Mouse (Mus musculus) hindbrain, embryonic 14.5 days (tissue): Measurements from ENCODE around the gene Stpg4. TPM values are rescaled to one million over a fixed set of nuclear protein-coding genes. Genes with fewer than 3 reads are reported as not detected.

ENCODE experiments used
- ATAC-seq: fragments of 200-750 bp; cut with Nextera tagmentation; 2 replicates; pipeline ENCODE4 v1.8.0; 2017; ENCODE audit warnings: moderate number of reproducible peaks, mild to moderate bottlenecking, moderate TSS enrichment, moderate library complexity; ENCODE audit not compliant: low FRiP score
- DNase-seq: peaks from one replicate; pipeline ENCODE4 v3.0.0-alpha.2; 2015; ENCODE audit warnings: low spot score
- H3K27ac ChIP-seq: fragments of 300-500 bp; sonication (generic); 2 replicates; pipeline ENCODE4 v1.5.1; 2014; ENCODE audit warnings: mild to moderate bottlenecking, moderate library complexity
- H3K27me3 ChIP-seq: fragments of 300-500 bp; sonication (generic); 2 replicates; pipeline ENCODE4 v1.6.1; 2014; ENCODE audit warnings: mild to moderate bottlenecking, low read length, mixed read lengths; ENCODE audit not compliant: control insufficient read depth, insufficient read depth
- H3K36me3 ChIP-seq: fragments of 300-500 bp; sonication (generic); replicated peaks from 2 replicates; pipeline ENCODE4 v1.6.1; 2014; ENCODE audit not compliant: control insufficient read depth, insufficient read depth
- H3K4me1 ChIP-seq: fragments of 300-500 bp; sonication (generic); replicated peaks from 2 replicates; pipeline ENCODE4 v1.6.1; 2014; ENCODE audit warnings: antibody characterized with exemption, low read length, mixed read lengths; ENCODE audit not compliant: control insufficient read depth, insufficient read depth
- H3K4me2 ChIP-seq: fragments of 300-500 bp; sonication (generic); replicated peaks from 2 replicates; pipeline ENCODE4 v1.6.1; 2014; ENCODE audit warnings: mild to moderate bottlenecking, moderate library complexity
- H3K4me3 ChIP-seq: fragments of 300-500 bp; sonication (generic); replicated peaks from 2 replicates; pipeline ENCODE4 v1.5.1; 2014; ENCODE audit warnings: mild to moderate bottlenecking, low read length
- H3K9ac ChIP-seq: fragments of 300-500 bp; sonication (generic); 2 replicates; pipeline ENCODE4 v1.6.1; 2014
- H3K9me3 ChIP-seq: fragments of 300-500 bp; sonication (generic); 2 replicates; pipeline ENCODE4 v1.6.1; 2016; ENCODE audit warnings: low read length; ENCODE audit not compliant: control insufficient read depth
- WGBS: fragments of 180-500 bp; shearing (Covaris S2); extraction: QIAGEN DNeasy Blood & Tissue Kit; methylation state at CpG from one replicate; pipeline ENCODE4 v1.1.7; 2014; 5-methylcytosine and 5-hydroxymethylcytosine counted together
- polyA plus RNA-seq: library from polyadenylated mRNA; unstranded; fragments of >200 nt; fragmentation: Nextera tagmentation; extraction: Ambion mirVana; gene quantifications from 2 replicates; pipeline ENCODE4 v1.2.1, GENCODE M21; 2014

Gene Stpg4
- polyA plus RNA-seq, 1 experiment from 2014 or later = not detected

DNA sequence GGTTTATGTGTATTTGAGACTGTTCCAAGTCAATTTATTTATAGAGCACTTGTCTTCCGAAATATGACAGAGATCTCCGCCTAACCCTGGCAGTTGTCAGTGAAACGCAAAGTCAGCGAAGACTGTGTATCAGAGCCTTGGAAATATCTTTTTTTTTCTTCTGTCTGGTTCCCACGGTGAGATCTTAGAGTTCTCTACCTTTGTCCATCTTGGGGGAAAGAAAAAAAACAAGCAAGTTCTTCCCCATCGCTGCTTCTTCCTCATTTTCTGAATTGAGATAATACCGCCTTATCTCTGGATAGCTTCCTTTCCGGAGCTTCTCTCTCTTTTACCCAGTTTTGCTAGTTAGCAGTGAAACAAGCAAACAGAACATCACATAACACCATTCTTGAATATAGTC, 21.3 kb upstream of the Stpg4 start:
- Histone ChIP-seq H3K4me2 (no peak overlapping the region), H3K27me3 (no peaks in the 10 kb centered on the region), H3K4me1 (peaks cover 18% of the 10 kb centered on the region), H3K9me3 (no peaks in the 10 kb centered on the region), H3K27ac (no peak overlapping the region), H3K9ac (no peak overlapping the region), H3K36me3 (0 out of 2 replicates have a peak, but pooled peaks cover 5% of the 10 kb centered on the region), H3K4me3 (no peak overlapping the region)
- no peak for ATAC-seq
- WGBS = 88% methylated on average over 8 of the region's 8 CpGs
- no peak for DNase-seq

DNA sequence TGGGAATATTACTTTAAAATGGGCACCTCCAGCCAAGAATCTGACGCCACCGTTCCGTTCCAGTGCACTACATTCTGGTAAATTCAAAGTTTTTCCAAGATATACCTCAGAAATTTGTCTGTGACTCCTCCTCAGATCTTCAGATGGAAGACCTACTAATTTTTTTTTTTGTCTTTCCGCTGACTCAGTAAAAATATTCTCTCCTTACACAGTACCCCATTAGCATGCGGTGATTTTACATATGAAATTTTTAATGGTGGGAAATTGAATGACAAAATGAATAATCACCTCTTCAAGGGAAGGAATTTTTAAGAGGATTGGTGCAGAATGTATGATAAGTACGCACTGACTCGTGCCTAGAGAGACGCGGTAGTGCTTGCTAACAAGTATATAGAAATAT, 20.8 kb upstream of the Stpg4 start:
- no peak for DNase-seq
- ATAC-seq = no peak
- Histone ChIP-seq H3K4me1 (peaks cover 24% of the 10 kb centered on the region), H3K27me3 (no peaks in the 10 kb centered on the region), H3K4me3 (no peak overlapping the region), H3K4me2 (no peak overlapping the region), H3K9me3 (no peaks in the 10 kb centered on the region), H3K9ac (peak overlapping the region; percentile 100; the same call in 1 of the 2 replicates), H3K36me3 (0 out of 2 replicates have a peak, but pooled peaks cover 6% of the 10 kb centered on the region), H3K27ac (peak overlapping the region; percentile 97)
- WGBS = 85% methylated on average over 9 of the region's 9 CpGs

DNA sequence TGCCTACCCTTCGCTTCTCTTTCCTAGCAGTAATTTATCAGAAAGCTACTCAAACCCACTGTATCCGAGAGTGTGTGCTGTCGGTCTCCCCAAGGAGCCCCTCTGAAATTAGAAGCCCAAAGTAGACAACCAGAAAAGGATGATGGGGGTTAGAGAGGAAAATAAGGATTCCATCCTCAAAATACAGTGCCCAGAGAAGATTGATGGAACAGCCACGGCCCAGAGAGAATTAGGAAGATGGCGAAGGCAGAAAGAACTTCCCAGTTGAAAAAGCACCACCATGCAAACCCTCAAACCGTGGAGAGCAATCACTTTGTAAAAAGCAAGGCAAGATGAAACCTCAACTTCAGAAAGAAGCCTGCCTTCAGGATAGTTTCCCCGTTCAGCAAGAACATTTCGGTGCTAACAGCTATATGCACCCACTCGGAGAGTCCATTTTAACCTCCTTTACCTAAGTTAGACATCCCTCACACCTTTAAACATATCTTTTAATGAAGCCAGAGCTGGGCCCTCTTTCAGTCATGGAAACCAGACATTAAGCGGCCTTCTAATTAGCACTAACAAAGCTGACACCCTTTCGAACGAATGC, 20.2 kb upstream of the Stpg4 start:
- H3K4me3 ChIP-seq = peak overlapping the region; percentile 97
- WGBS = 39% methylated on average over 12 of the region's 12 CpGs
- H3K36me3 ChIP-seq = 0 out of 2 replicates have a peak, but pooled peaks cover 6% of the 10 kb centered on the region
- peak overlapping the region; percentile 66 for H3K4me2 ChIP-seq
- ATAC-seq (no peak), DNase-seq (peak; percentile 52)
- peaks cover 30% of the 10 kb centered on the region for H3K4me1 ChIP-seq
- no peaks in the 10 kb centered on the region for H3K27me3 ChIP-seq
- H3K9me3 ChIP-seq = no peaks in the 10 kb centered on the region
- peak overlapping the region; percentile 97 for H3K27ac ChIP-seq
- H3K9ac ChIP-seq = peak overlapping the region; percentile 100

DNA sequence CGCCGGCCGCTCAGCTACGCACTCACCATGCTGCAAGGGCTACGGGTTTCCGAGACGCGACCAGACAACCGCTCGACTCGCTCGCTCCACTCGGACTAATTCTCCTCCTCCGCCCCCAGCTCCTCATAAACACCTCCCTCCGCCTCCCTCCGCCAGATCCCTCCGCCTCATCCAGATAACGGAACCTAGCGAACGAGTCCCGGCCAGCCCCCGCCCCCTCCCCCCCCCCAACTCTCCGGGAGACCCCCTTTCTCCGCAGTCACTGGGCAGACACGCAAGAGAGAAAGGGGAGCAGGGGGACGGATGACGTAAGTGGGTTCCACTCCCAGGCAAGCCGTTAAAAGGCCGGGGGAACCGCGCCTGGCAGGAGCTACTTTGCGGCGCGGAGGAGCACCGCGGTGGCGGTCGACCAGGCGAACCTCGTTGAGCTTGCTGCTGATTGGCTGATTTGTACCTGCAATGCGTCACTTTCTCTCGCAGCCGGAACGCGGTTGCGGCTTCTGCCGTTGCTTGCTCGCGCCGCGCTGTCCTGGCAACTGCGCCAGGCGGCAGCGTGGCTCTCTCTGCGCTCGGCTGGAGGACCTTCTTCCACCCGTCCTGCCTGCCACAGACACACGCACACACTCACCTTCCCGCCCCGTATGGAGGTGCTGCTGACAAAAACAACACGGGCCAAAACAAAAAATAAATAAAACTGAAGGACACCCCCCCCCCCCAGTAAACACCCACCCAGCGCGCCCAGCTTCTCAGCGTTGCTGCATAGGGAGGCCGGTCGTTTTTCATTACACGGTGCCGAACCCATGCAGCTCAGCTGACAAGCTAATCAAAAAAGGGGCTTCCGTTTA, 19.4 kb upstream of the Stpg4 start, which contains the start of gene Calm2:
Gene Calm2, minus strand, starts transcription at position 169 of the 845 bp plus-strand sequence.
- Histone ChIP-seq H3K4me1 (peaks cover 36% of the 10 kb centered on the region), H3K9ac (peak within 1 kb of the TSS; percentile 100), H3K9me3 (no peaks in the 10 kb centered on the region), H3K4me2 (peak within 1 kb of the TSS; percentile 81), H3K27me3 (no peaks in the 10 kb centered on the region), H3K27ac (peak within 1 kb of the TSS; percentile 97), H3K4me3 (peak within 1 kb of the TSS; percentile 97), H3K36me3 (0 out of 2 replicates have a peak, but pooled peaks cover 6% of the 10 kb centered on the region)
- DNase-seq (peak; percentile 99), ATAC-seq (peak; percentile 92)
- under 1% methylated on average over 68 of the region's 69 CpGs for WGBS

DNA sequence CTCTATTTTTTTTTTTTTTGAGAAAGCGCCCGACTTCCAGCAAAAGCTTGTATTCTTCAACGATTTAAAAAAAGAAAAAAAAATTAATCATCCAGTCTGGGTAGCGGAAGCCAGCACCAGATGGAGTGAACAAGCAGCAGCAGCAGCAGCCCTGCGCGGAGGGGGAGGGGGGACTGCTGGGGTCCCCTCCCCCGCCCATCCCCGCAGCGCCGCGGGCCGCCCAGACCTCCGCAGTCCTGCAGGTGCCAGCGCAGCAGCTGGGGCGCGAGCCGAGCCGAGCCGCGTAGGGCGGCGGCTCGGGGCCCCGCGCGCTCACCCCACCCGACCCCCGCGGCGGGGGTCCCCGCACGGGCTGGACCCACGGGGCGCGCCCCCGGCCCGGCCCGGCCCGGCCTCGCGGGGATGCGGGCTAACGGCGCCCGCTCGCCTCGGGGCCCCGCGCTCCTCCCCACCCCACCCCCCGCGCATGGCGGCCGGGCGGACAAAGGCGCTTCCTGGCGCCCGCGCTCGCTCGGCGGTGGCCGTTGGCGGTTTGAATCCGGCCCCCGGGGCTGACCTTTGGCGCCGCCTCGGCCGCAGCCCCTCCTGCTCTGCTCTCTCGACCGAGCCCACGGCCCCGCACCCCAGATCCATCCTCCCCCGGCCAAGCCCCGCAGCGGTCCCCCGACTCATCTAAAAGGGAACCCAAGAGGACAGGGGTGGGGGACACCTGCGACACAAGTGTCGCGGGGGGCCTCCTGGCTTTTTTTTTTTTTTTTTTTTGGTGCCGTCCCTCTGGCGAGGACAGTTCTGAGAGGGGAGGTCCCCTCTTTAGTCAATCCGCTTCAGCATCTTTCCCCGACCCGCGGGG, 18.6 kb upstream of the Stpg4 start:
- DNase-seq (peak; percentile 78), ATAC-seq (peak; percentile 70)
- Histone ChIP-seq H3K36me3 (peaks cover 11% of the 10 kb centered on the region; the same call in 1 of the 2 replicates), H3K27me3 (no peaks in the 10 kb centered on the region), H3K4me3 (peak overlapping the region; percentile 97), H3K4me1 (peaks cover 44% of the 10 kb centered on the region), H3K9me3 (no peaks in the 10 kb centered on the region), H3K4me2 (peak overlapping the region; percentile 81), H3K9ac (peak overlapping the region; percentile 100), H3K27ac (peak overlapping the region; percentile 97)
- under 1% methylated on average over 64 of the region's 86 CpGs for WGBS

DNA sequence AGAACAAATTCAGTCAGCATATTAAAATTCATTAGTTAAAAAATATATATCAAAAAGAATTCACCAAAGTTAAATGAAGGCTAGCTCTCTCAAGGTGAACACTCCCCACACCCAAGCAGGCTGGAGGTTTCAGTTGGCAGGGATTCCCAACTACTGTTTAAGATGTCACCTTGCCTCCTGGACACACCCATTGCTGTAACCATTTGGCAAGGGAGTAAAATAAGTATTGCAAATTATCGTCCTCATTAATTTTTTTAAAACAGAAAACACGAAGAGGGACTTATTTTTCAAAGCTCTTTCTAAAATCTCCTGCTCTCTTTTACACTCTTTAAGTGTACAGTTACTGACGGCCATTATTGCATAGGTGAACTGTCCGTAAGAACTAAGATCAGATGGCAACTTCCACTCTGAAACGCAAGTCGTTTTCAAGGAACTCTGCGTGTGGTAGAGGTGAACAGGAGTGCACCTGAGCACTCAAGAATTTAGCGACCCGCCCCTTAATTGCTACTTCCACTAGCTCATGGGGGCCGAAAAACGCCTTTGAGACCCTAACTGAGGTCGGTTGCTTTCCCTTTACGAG, 17.9 kb upstream of the Stpg4 start:
- DNase-seq (peak; percentile 38), ATAC-seq (no peak)
- Histone ChIP-seq H3K27me3 (no peaks in the 10 kb centered on the region), H3K36me3 (peaks cover 14% of the 10 kb centered on the region; the same call in 1 of the 2 replicates), H3K9me3 (no peaks in the 10 kb centered on the region), H3K9ac (peak overlapping the region; percentile 100), H3K27ac (peak overlapping the region; percentile 97), H3K4me2 (peak overlapping the region; percentile 81), H3K4me1 (peaks cover 47% of the 10 kb centered on the region), H3K4me3 (peak overlapping the region; percentile 97)
- under 1% methylated on average over 13 of the region's 13 CpGs for WGBS

DNA sequence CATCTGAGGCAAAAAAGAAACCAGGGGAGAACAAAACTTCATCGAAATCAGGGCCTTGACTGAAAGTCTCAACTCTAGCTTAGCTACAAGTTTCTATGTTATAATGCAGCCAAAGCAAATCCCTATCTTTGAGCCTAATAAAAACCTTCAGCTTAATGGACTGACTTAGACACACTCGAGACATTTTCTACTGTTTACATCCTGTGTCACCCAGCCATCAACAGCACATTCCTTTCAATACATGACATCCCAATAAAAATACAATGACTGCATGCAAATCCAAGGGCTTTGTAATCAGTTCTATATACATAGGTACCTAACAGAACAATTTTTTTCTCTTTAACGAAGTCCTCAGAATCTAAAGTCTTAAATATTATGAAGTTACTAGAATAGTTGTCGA, 17.2 kb upstream of the Stpg4 start:
- Histone ChIP-seq H3K27me3 (no peaks in the 10 kb centered on the region), H3K4me3 (peak overlapping the region; percentile 97), H3K9ac (peak overlapping the region; percentile 57), H3K4me2 (peak overlapping the region; percentile 81), H3K9me3 (no peaks in the 10 kb centered on the region), H3K4me1 (peaks cover 52% of the 10 kb centered on the region), H3K27ac (no peak overlapping the region), H3K36me3 (peaks cover 16% of the 10 kb centered on the region; the same call in 1 of the 2 replicates)
- WGBS = 39% methylated on average over 4 of the region's 4 CpGs
- DNase-seq = no peak
- ATAC-seq = no peak

DNA sequence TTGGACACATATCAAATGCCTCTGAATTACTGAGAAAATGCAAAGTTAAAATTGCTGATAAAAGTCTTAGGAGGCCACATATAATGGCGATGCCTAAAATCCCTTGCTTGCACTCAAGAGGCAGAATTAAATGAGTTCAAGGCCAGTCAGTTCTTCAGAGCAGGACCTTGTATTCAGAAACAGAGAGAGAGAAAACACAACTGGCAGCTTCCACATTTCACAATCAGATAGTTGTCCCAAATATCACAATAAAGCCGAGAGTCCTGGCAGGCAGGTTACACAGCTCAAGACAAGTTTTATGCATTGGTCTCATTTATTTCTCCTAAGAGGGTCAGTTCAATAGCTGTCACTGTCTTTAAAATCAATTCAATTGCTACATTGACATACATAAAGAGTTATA, 14.0 kb upstream of the Stpg4 start:
- Histone ChIP-seq H3K9ac (no peak overlapping the region), H3K9me3 (no peaks in the 10 kb centered on the region), H3K4me2 (peak overlapping the region; percentile 81), H3K27me3 (no peaks in the 10 kb centered on the region), H3K36me3 (peaks cover 16% of the 10 kb centered on the region; the same call in 1 of the 2 replicates), H3K27ac (no peak overlapping the region), H3K4me1 (peaks cover 49% of the 10 kb centered on the region), H3K4me3 (no peak overlapping the region)
- DNase-seq (no peak), ATAC-seq (no peak)
- WGBS = 69% methylated on average over 2 of the region's 2 CpGs
